13 mouse cellular contexts compared by ENCODE assay signal in genomic region chr5:60978693-60979092, GRCm38 (mm10).
"Had no signal": no experiment of that assay in that cellular context is flagged by ENCODE, and none has a peak within 500 bp of the region (broad histone marks: within the 10 kb centered on the region; RNA-seq: fewer than 3 reads in every experiment).

No protein-coding gene starts in this region.

- H3K4me1 ChIP-seq: midbrain, embryonic 13.5 days; midbrain, embryonic 15.5 days; neural tube, embryonic 12.5 days; stomach, embryonic 15.5 days had no signal

- H3K27me3 ChIP-seq: midbrain, embryonic 13.5 days; midbrain, embryonic 15.5 days; neural tube, embryonic 12.5 days; stomach, embryonic 15.5 days had no signal

- H3K36me3 ChIP-seq: midbrain, embryonic 13.5 days; midbrain, embryonic 15.5 days; neural tube, embryonic 12.5 days; stomach, embryonic 15.5 days had no signal

- H3K9me3 ChIP-seq: midbrain, embryonic 13.5 days; midbrain, embryonic 15.5 days; neural tube, embryonic 12.5 days; stomach, embryonic 15.5 days had no signal

- DNase-seq: lung, adult 18-20 months; lung, embryonic 14.5 days; lung, postnatal 10 days; lung, postnatal 4 days; right cerebral cortex, postnatal 14 days; thymus, postnatal 14 days; thymus, postnatal 36 days had no signal

- H3K4me3 ChIP-seq: midbrain, embryonic 13.5 days; midbrain, embryonic 15.5 days; neural tube, embryonic 12.5 days; stomach, embryonic 15.5 days had no signal

- H3K9ac ChIP-seq: lung, embryonic 14.5 days; midbrain, embryonic 13.5 days; midbrain, embryonic 15.5 days; neural tube, embryonic 12.5 days; stomach, embryonic 15.5 days had no signal

- H3K27ac ChIP-seq: midbrain, embryonic 13.5 days; midbrain, embryonic 15.5 days; neural tube, embryonic 12.5 days; stomach, embryonic 15.5 days; stomach, postnatal 0 days had no signal

- ATAC-seq: midbrain, embryonic 13.5 days; midbrain, embryonic 15.5 days had no signal

- H3K4me2 ChIP-seq: lung, embryonic 14.5 days; midbrain, embryonic 11.5 days; midbrain, embryonic 13.5 days; midbrain, embryonic 15.5 days; neural tube, embryonic 12.5 days; stomach, embryonic 15.5 days had no signal
